Mouse (Mus musculus) embryonic facial prominence, embryonic 12.5 days (tissue): Measurements from ENCODE around the gene Igfbp6. TPM values are rescaled to one million over a fixed set of nuclear protein-coding genes. Genes with fewer than 3 reads are reported as not detected.

Source experiments
- ATAC-seq: fragments of 200-750 bp; cut with Nextera tagmentation; 2 replicates; pipeline ENCODE4 v1.8.0; 2017; ENCODE audit not compliant: insufficient number of reproducible peaks, insufficient read depth, low FRiP score, low TSS enrichment
- H3K27ac ChIP-seq: fragments of 300-500 bp; sonication (generic); 2 replicates; pipeline ENCODE4 v1.5.1; 2016; ENCODE audit warnings: mild to moderate bottlenecking
- H3K27me3 ChIP-seq: fragments of 300-500 bp; sonication (generic); 2 replicates; pipeline ENCODE4 v1.6.1; 2016; ENCODE audit warnings: mild to moderate bottlenecking, moderate library complexity
- H3K36me3 ChIP-seq: fragments of 300-500 bp; sonication (generic); 2 replicates; pipeline ENCODE4 v1.6.1; 2016; ENCODE audit warnings: mild to moderate bottlenecking
- H3K4me1 ChIP-seq: fragments of 300-500 bp; sonication (generic); 2 replicates; pipeline ENCODE4 v1.6.1; 2016
- H3K4me2 ChIP-seq: fragments of 300-500 bp; sonication (generic); replicated peaks from 2 replicates; pipeline ENCODE4 v1.6.1; 2016; ENCODE audit warnings: mild to moderate bottlenecking, moderate library complexity
- H3K4me3 ChIP-seq: fragments of 300-500 bp; sonication (generic); 2 replicates; pipeline ENCODE4 v1.5.1; 2016; ENCODE audit warnings: mild to moderate bottlenecking
- H3K9ac ChIP-seq: fragments of 300-500 bp; sonication (generic); 2 replicates; pipeline ENCODE4 v1.6.1; 2016; ENCODE audit warnings: mild to moderate bottlenecking, moderate library complexity
- H3K9me3 ChIP-seq: fragments of 300-500 bp; sonication (generic); 2 replicates; pipeline ENCODE4 v1.6.1; 2016; ENCODE audit warnings: mild to moderate bottlenecking, moderate library complexity
- WGBS: fragments of 180-500 bp; shearing (Covaris S2); methylation state at CpG from one replicate; pipeline ENCODE4 v1.1.7; 2016; 5-methylcytosine and 5-hydroxymethylcytosine counted together
- polyA plus RNA-seq: library from polyadenylated mRNA; unstranded; fragments of >200 nt; fragmentation: Nextera tagmentation; extraction: Ambion mirVana; gene quantifications from 2 replicates; pipeline ENCODE4 v1.2.1, GENCODE M21; 2016

Gene Igfbp6
- polyA plus RNA-seq, 1 experiment from 2014 or later = 0.92 TPM

DNA sequence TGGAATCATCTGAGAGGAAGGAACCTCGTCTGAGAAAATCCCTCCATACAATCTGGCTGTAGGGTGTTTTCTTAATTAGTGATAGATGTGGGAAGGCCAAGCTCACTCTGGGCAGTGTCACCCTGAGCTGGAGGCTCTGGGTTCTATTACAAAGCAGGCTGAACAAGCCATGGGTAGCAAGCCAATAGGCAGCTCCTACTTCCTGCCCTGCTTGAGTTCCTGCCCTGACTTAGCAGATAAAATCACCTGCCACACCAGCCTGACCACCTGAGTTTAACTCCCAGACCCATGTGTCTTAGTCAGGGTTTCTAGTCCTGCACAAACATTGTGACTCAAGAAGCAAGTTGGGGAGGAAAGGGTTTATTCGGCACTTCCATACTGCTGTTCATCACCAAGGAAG lies 24.9 kb downstream of the Igfbp6 start:
- no peaks in the 10 kb centered on the region for H3K27me3 ChIP-seq
- WGBS = 52% methylated on average over 2 of the region's 2 CpGs
- no peaks in the 10 kb centered on the region for H3K36me3 ChIP-seq
- no peak overlapping the region for H3K4me2 ChIP-seq
- peaks cover 26% of the 10 kb centered on the region for H3K4me1 ChIP-seq
- no peak overlapping the region for H3K4me3 ChIP-seq
- ATAC-seq = no peak
- no peak overlapping the region for H3K9ac ChIP-seq
- no peaks in the 10 kb centered on the region for H3K9me3 ChIP-seq
- no peak overlapping the region for H3K27ac ChIP-seq

- Histone ChIP-seq H3K27me3 (no peaks in the 10 kb centered on the region), H3K4me1 (peaks cover 10% of the 10 kb centered on the region), H3K9ac (no peak overlapping the region), H3K4me2 (no peak overlapping the region), H3K27ac (no peak overlapping the region), H3K9me3 (no peaks in the 10 kb centered on the region), H3K4me3 (no peak overlapping the region), H3K36me3 (peaks cover 8% of the 10 kb centered on the region; the same call in 1 of the 2 replicates)
- 74% methylated on average over 3 of the region's 3 CpGs for WGBS
- no peak for ATAC-seq
Measured at GRCm38 (mm10) chr15:102173581-102173980, 29.4 kb downstream of the Igfbp6 start.

- WGBS = 79% methylated on average over 16 of the region's 16 CpGs
- H3K4me1 ChIP-seq = no peaks in the 10 kb centered on the region; the same call in 1 of the 2 replicates
- no peaks in the 10 kb centered on the region for H3K27me3 ChIP-seq
- H3K36me3 ChIP-seq = peaks cover 22% of the 10 kb centered on the region
- H3K4me3 ChIP-seq = no peak overlapping the region
- no peak overlapping the region for H3K27ac ChIP-seq
- H3K9me3 ChIP-seq = no peaks in the 10 kb centered on the region
- ATAC-seq = no peak
- H3K4me2 ChIP-seq = no peak overlapping the region
- H3K9ac ChIP-seq = no peak overlapping the region
Measured at GRCm38 (mm10) chr15:102175736-102176319, 31.7 kb downstream of the Igfbp6 start.

GRCm38 (mm10) chr15:102176571-102177316 lies 32.6 kb downstream of the Igfbp6 start:
- H3K4me3 ChIP-seq = no peak overlapping the region
- no peak overlapping the region for H3K27ac ChIP-seq
- no peak overlapping the region for H3K9ac ChIP-seq
- no peaks in the 10 kb centered on the region; the same call in 1 of the 2 replicates for H3K4me1 ChIP-seq
- 87% methylated on average over 7 of the region's 7 CpGs for WGBS
- H3K36me3 ChIP-seq = peaks cover 22% of the 10 kb centered on the region
- no peaks in the 10 kb centered on the region for H3K9me3 ChIP-seq
- no peak overlapping the region for H3K4me2 ChIP-seq
- ATAC-seq = no peak
- H3K27me3 ChIP-seq = no peaks in the 10 kb centered on the region

DNA sequence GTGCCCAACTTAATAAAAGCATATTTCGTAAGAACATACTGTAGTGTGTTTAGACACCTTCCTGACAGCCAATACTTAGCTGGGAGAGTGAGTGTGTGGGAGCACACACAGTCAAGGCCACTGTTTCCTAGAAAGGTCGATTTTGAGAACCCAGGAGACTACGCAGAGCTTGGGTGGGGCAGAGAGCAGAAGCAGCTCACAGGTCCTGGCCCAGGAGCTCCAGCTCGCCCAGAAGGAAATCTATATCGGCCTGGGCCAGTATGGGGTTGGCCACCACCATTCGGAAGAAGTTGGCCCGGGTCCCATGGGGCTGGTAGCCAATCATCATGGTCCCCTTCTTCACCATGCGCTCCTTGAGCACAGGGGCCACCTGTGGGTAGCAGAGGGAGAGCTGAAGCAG lies 33.3 kb downstream of the Igfbp6 start:
- no peaks in the 10 kb centered on the region for H3K9me3 ChIP-seq
- peaks cover 22% of the 10 kb centered on the region for H3K36me3 ChIP-seq
- ATAC-seq = no peak
- H3K4me3 ChIP-seq = no peak overlapping the region
- no peaks in the 10 kb centered on the region; the same call in 1 of the 2 replicates for H3K4me1 ChIP-seq
- H3K4me2 ChIP-seq = no peak overlapping the region
- H3K9ac ChIP-seq = no peak overlapping the region
- no peaks in the 10 kb centered on the region for H3K27me3 ChIP-seq
- WGBS = 83% methylated on average over 8 of the region's 8 CpGs
- H3K27ac ChIP-seq = no peak overlapping the region

GRCm38 (mm10) chr15:102178279-102178678 lies 34.1 kb downstream of the Igfbp6 start:
- Histone ChIP-seq H3K9ac (no peak overlapping the region), H3K4me2 (no peak overlapping the region), H3K4me3 (no peak overlapping the region), H3K9me3 (no peaks in the 10 kb centered on the region), H3K4me1 (no peaks in the 10 kb centered on the region; the same call in 1 of the 2 replicates), H3K27ac (no peak overlapping the region), H3K27me3 (no peaks in the 10 kb centered on the region), H3K36me3 (peaks cover 26% of the 10 kb centered on the region)
- WGBS = 30% methylated on average over 6 of the region's 6 CpGs
- ATAC-seq = no peak

- H3K4me1 ChIP-seq = no peaks in the 10 kb centered on the region; the same call in 1 of the 2 replicates
- no peak overlapping the region for H3K27ac ChIP-seq
- H3K36me3 ChIP-seq = peaks cover 32% of the 10 kb centered on the region
- H3K4me2 ChIP-seq = no peak overlapping the region
- no peaks in the 10 kb centered on the region for H3K9me3 ChIP-seq
- ATAC-seq = no peak
- H3K9ac ChIP-seq = no peak overlapping the region
- H3K27me3 ChIP-seq = no peaks in the 10 kb centered on the region
- H3K4me3 ChIP-seq = no peak overlapping the region
- 74% methylated on average over 9 of the region's 9 CpGs for WGBS
Measured at GRCm38 (mm10) chr15:102179106-102179505, 34.9 kb downstream of the Igfbp6 start.

DNA sequence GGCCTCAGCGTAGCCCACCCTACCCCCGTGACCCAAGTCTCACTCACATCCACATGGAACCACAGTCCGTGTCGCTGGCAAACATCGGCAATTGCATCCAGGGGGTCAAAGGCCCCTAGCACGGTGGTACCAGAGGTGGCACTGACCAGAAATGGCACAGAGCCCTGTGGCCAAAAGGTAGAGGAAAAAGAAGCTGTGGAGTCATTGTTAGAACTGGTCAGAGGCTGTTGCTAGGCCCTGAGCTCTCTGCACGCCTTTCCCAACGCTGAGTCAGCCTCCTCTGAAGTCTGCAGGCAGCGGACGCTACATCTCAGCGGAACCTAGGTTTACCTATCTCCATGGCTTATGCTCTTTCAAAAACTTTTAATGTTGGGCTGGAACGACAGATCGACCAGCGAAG lies 35.8 kb downstream of the Igfbp6 start:
- Histone ChIP-seq H3K4me1 (no peaks in the 10 kb centered on the region; the same call in 1 of the 2 replicates), H3K4me2 (no peak overlapping the region), H3K27ac (no peak overlapping the region), H3K9me3 (no peaks in the 10 kb centered on the region), H3K36me3 (peaks cover 41% of the 10 kb centered on the region), H3K4me3 (no peak overlapping the region), H3K9ac (no peak overlapping the region), H3K27me3 (no peaks in the 10 kb centered on the region)
- ATAC-seq = no peak
- 91% methylated on average over 14 of the region's 14 CpGs for WGBS

- no peaks in the 10 kb centered on the region for H3K27me3 ChIP-seq
- no peaks in the 10 kb centered on the region for H3K9me3 ChIP-seq
- H3K27ac ChIP-seq = no peak overlapping the region; the same call in 1 of the 2 replicates
- WGBS = 34% methylated on average over 3 of the region's 3 CpGs
- H3K36me3 ChIP-seq = peaks cover 51% of the 10 kb centered on the region
- no peak for ATAC-seq
- H3K4me1 ChIP-seq = no peaks in the 10 kb centered on the region; the same call in 1 of the 2 replicates
- no peak overlapping the region for H3K4me2 ChIP-seq
- no peak overlapping the region for H3K9ac ChIP-seq
- no peak overlapping the region for H3K4me3 ChIP-seq
Measured at GRCm38 (mm10) chr15:102183076-102183475, 38.9 kb downstream of the Igfbp6 start.

DNA sequence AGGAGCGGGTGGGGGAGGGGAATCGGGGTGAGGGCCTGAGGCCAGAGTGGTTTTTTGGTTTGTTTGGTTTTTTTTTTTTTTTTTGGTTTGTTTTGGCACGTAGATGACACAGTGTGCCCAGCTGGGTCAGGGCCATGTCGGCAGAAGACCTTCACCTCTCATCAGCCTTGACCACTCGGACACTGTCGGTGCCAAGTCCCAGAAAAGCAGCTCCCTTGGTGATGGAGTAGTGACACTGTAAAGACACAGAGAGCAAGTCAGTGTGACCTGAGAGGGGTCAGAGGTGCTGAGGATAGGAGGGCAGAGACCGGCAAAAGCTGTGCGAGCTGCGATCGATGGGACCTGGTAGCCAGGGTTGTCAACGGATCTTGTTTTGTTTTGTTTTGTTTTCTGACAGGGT lies 42.1 kb downstream of the Igfbp6 start:
- peaks cover 42% of the 10 kb centered on the region for H3K36me3 ChIP-seq
- 74% methylated on average over 11 of the region's 11 CpGs for WGBS

GRCm38 (mm10) chr15:102188096-102188495 lies 43.9 kb downstream of the Igfbp6 start:
- Histone ChIP-seq H3K4me3 (no peak overlapping the region), H3K4me2 (no peak overlapping the region), H3K9ac (no peak overlapping the region), H3K36me3 (peaks cover 40% of the 10 kb centered on the region), H3K4me1 (peaks cover 5% of the 10 kb centered on the region; the same call in 1 of the 2 replicates), H3K9me3 (no peaks in the 10 kb centered on the region), H3K27ac (no peak overlapping the region; the same call in 1 of the 2 replicates), H3K27me3 (no peaks in the 10 kb centered on the region)
- no peak for ATAC-seq
- 87% methylated on average over 10 of the region's 10 CpGs for WGBS

More for the DNA sequence above, 42.1 kb downstream of the Igfbp6 start:
- no peaks in the 10 kb centered on the region for H3K27me3 ChIP-seq
- no peaks in the 10 kb centered on the region for H3K9me3 ChIP-seq
- H3K27ac ChIP-seq = no peak overlapping the region
- no peak overlapping the region for H3K4me3 ChIP-seq
- no peak for ATAC-seq
- no peak overlapping the region for H3K4me2 ChIP-seq
- no peaks in the 10 kb centered on the region for H3K4me1 ChIP-seq
- no peak overlapping the region for H3K9ac ChIP-seq

DNA sequence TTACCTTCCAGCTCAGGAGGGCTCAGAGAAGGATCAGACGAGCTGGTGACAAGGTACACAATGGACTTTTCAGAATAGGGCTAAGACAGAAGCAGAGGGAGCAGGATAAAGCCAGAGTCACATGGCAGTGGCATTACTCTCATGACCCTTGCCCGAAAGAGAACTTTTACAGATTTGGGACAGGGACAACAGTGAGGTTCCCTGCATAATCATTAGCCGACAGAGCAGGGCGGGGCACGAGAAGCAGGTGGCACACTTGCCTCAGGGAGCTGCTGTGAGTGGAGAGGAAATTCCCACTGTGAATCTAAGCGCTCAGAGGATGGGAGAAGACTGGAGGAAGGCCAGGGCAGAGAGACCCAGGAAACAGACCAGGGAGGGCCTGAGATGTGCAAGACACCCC lies 44.7 kb downstream of the Igfbp6 start:
- WGBS = 66% methylated on average over 6 of the region's 6 CpGs
- Histone ChIP-seq H3K36me3 (peaks cover 33% of the 10 kb centered on the region), H3K27me3 (no peaks in the 10 kb centered on the region), H3K9me3 (no peaks in the 10 kb centered on the region), H3K27ac (no peak overlapping the region), H3K4me3 (no peak overlapping the region), H3K4me2 (no peak overlapping the region), H3K4me1 (peaks cover 5% of the 10 kb centered on the region; the same call in 1 of the 2 replicates), H3K9ac (no peak overlapping the region)
- no peak for ATAC-seq
